Mouse (Mus musculus): Measurements from ENCODE around the gene Usp28. TPM values are rescaled to one million over a fixed set of nuclear protein-coding genes. Genes with fewer than 3 reads are reported as not detected.

Gene Usp28
- polyA plus RNA-seq, 1 experiment from 2014 or later, result 26.7 TPM

GRCm38 (mm10) chr9:49050901-49051300, 65.7 kb downstream of the Usp28 start:
- no peak for DNase-seq (ENCODE audit: low spot score)
- ATAC-seq (replicated peaks; ENCODE audit: low FRiP score, low TSS enrichment, low read depth), result no peak
- Histone ChIP-seq H3K36me3 (ENCODE audit: control insufficient read depth, insufficient read depth, low read length) (no peaks in the 10 kb centered on the region), H3K27ac (ENCODE audit: low read depth) (no peak overlapping the region), H3K4me3 (ENCODE audit: low read depth, low read length) (no peak overlapping the region), H3K4me2 (ENCODE audit: low read length) (no peak overlapping the region), H3K9ac (ENCODE audit: low read length) (no peak overlapping the region), H3K4me1 (replicated peaks; ENCODE audit: control insufficient read depth, insufficient read depth, low read length) (0 out of 2 replicates have a peak, but pooled peaks cover 2% of the 10 kb centered on the region), H3K9me3 (ENCODE audit: control insufficient read depth, low read length) (no peaks in the 10 kb centered on the region), H3K27me3 (replicated peaks; ENCODE audit: control insufficient read depth, insufficient read depth, low read length) (no peaks in the 10 kb centered on the region)
- 73% methylated on average over 5 of the region's 5 CpGs for WGBS

- no peak overlapping the region for H3K27ac ChIP-seq (ENCODE audit: low read depth)
- DNase-seq (ENCODE audit: low spot score), result peak; percentile 75
- H3K4me2 ChIP-seq (ENCODE audit: low read length), result no peak overlapping the region
- H3K4me1 ChIP-seq (replicated peaks; ENCODE audit: control insufficient read depth, insufficient read depth, low read length), result peaks cover 4% of the 10 kb centered on the region; the same call in 1 of the 2 replicates
- no peaks in the 10 kb centered on the region for H3K27me3 ChIP-seq (replicated peaks; ENCODE audit: control insufficient read depth, insufficient read depth, low read length)
- H3K36me3 ChIP-seq (ENCODE audit: control insufficient read depth, insufficient read depth, low read length), result no peaks in the 10 kb centered on the region
- H3K9ac ChIP-seq (ENCODE audit: low read length), result no peak overlapping the region
- WGBS, result 13% methylated on average over 5 of the region's 5 CpGs
- H3K9me3 ChIP-seq (ENCODE audit: control insufficient read depth, low read length), result no peaks in the 10 kb centered on the region
- no peak overlapping the region for H3K4me3 ChIP-seq (ENCODE audit: low read depth, low read length)
- ATAC-seq (replicated peaks; ENCODE audit: low FRiP score, low TSS enrichment, low read depth), result no peak
These were observed 66.2 kb downstream of the Usp28 start for GRCm38 (mm10) chr9:49051349-49051748.

- ATAC-seq (replicated peaks; ENCODE audit: low FRiP score, low TSS enrichment, low read depth) (no peak), DNase-seq (ENCODE audit: low spot score) (no peak)
- Histone ChIP-seq H3K4me3 (ENCODE audit: low read depth, low read length) (no peak overlapping the region), H3K36me3 (ENCODE audit: control insufficient read depth, insufficient read depth, low read length) (peaks cover 13% of the 10 kb centered on the region), H3K9me3 (ENCODE audit: control insufficient read depth, low read length) (no peaks in the 10 kb centered on the region), H3K9ac (ENCODE audit: low read length) (no peak overlapping the region), H3K27me3 (replicated peaks; ENCODE audit: control insufficient read depth, insufficient read depth, low read length) (no peaks in the 10 kb centered on the region), H3K4me1 (replicated peaks; ENCODE audit: control insufficient read depth, insufficient read depth, low read length) (peaks cover 5% of the 10 kb centered on the region; the same call in 1 of the 2 replicates), H3K27ac (ENCODE audit: low read depth) (no peak overlapping the region), H3K4me2 (ENCODE audit: low read length) (no peak overlapping the region)
- 68% methylated on average over 3 of the region's 3 CpGs for WGBS
These were observed 68.9 kb downstream of the Usp28 start for GRCm38 (mm10) chr9:49054028-49054427.

- DNase-seq (ENCODE audit: low spot score) (peak; percentile 95), ATAC-seq (replicated peaks; ENCODE audit: low FRiP score, low TSS enrichment, low read depth) (peak; percentile 98)
- peaks cover 23% of the 10 kb centered on the region for H3K36me3 ChIP-seq (ENCODE audit: control insufficient read depth, insufficient read depth, low read length)
- peak within 1 kb of the TSS; percentile 72 for H3K9ac ChIP-seq (ENCODE audit: low read length)
- peak within 1 kb of the TSS; percentile 74 for H3K4me2 ChIP-seq (ENCODE audit: low read length)
- H3K9me3 ChIP-seq (ENCODE audit: control insufficient read depth, low read length), result no peaks in the 10 kb centered on the region
- H3K27me3 ChIP-seq (replicated peaks; ENCODE audit: control insufficient read depth, insufficient read depth, low read length), result no peaks in the 10 kb centered on the region
- peaks cover 5% of the 10 kb centered on the region; the same call in 1 of the 2 replicates for H3K4me1 ChIP-seq (replicated peaks; ENCODE audit: control insufficient read depth, insufficient read depth, low read length)
- peak within 1 kb of the TSS; percentile 57; the same call in 1 of the 2 replicates for H3K27ac ChIP-seq (ENCODE audit: low read depth)
- H3K4me3 ChIP-seq (ENCODE audit: low read depth, low read length), result peak within 1 kb of the TSS; percentile 95
- WGBS, result under 1% methylated on average over 53 of the region's 53 CpGs
These were observed 70.4 kb downstream of the Usp28 start, which contains the start of gene Zw10 for GRCm38 (mm10) chr9:49055333-49056205. Zw10 (plus strand) TSS chr9:49055613.

- H3K9ac ChIP-seq (ENCODE audit: low read length), result no peak overlapping the region
- no peak overlapping the region for H3K4me2 ChIP-seq (ENCODE audit: low read length)
- H3K9me3 ChIP-seq (ENCODE audit: control insufficient read depth, low read length), result no peaks in the 10 kb centered on the region
- DNase-seq (ENCODE audit: low spot score) (no peak), ATAC-seq (replicated peaks; ENCODE audit: low FRiP score, low TSS enrichment, low read depth) (no peak)
- peaks cover 68% of the 10 kb centered on the region for H3K36me3 ChIP-seq (ENCODE audit: control insufficient read depth, insufficient read depth, low read length)
- WGBS, result 92% methylated on average over 3 of the region's 3 CpGs
- no peak overlapping the region for H3K4me3 ChIP-seq (ENCODE audit: low read depth, low read length)
- H3K27me3 ChIP-seq (replicated peaks; ENCODE audit: control insufficient read depth, insufficient read depth, low read length), result no peaks in the 10 kb centered on the region
- no peaks in the 10 kb centered on the region for H3K4me1 ChIP-seq (replicated peaks; ENCODE audit: control insufficient read depth, insufficient read depth, low read length)
- H3K27ac ChIP-seq (ENCODE audit: low read depth), result no peak overlapping the region
These were observed 91.7 kb downstream of the Usp28 start for GRCm38 (mm10) chr9:49076847-49077246.

GRCm38 (mm10) chr9:49081107-49081506, 95.9 kb downstream of the Usp28 start, which contains the start of gene Tmprss5:
Tmprss5 (plus strand) TSS chr9:49081260.
- ATAC-seq (replicated peaks; ENCODE audit: low FRiP score, low TSS enrichment, low read depth) (no peak), DNase-seq (ENCODE audit: low spot score) (no peak)
- Histone ChIP-seq H3K27me3 (replicated peaks; ENCODE audit: control insufficient read depth, insufficient read depth, low read length) (no peaks in the 10 kb centered on the region), H3K9me3 (ENCODE audit: control insufficient read depth, low read length) (no peaks in the 10 kb centered on the region), H3K36me3 (ENCODE audit: control insufficient read depth, insufficient read depth, low read length) (peaks cover 36% of the 10 kb centered on the region), H3K4me3 (ENCODE audit: low read depth, low read length) (no peak within 1 kb of the TSS), H3K4me2 (ENCODE audit: low read length) (no peak within 1 kb of the TSS), H3K27ac (ENCODE audit: low read depth) (no peak within 1 kb of the TSS), H3K4me1 (replicated peaks; ENCODE audit: control insufficient read depth, insufficient read depth, low read length) (no peaks in the 10 kb centered on the region), H3K9ac (ENCODE audit: low read length) (no peak within 1 kb of the TSS)
- 65% methylated on average over 5 of the region's 5 CpGs for WGBS

GRCm38 (mm10) chr9:49081561-49081960, 96.4 kb downstream of the Usp28 start:
- no peak overlapping the region for H3K4me2 ChIP-seq (ENCODE audit: low read length)
- H3K27me3 ChIP-seq (replicated peaks; ENCODE audit: control insufficient read depth, insufficient read depth, low read length), result no peaks in the 10 kb centered on the region
- no peaks in the 10 kb centered on the region for H3K4me1 ChIP-seq (replicated peaks; ENCODE audit: control insufficient read depth, insufficient read depth, low read length)
- no peak overlapping the region for H3K27ac ChIP-seq (ENCODE audit: low read depth)
- H3K4me3 ChIP-seq (ENCODE audit: low read depth, low read length), result no peak overlapping the region
- no peaks in the 10 kb centered on the region for H3K9me3 ChIP-seq (ENCODE audit: control insufficient read depth, low read length)
- no peak overlapping the region for H3K9ac ChIP-seq (ENCODE audit: low read length)
- H3K36me3 ChIP-seq (ENCODE audit: control insufficient read depth, insufficient read depth, low read length), result peaks cover 36% of the 10 kb centered on the region
- DNase-seq (ENCODE audit: low spot score) (peak; percentile 84), ATAC-seq (replicated peaks; ENCODE audit: low FRiP score, low TSS enrichment, low read depth) (no peak)
- 13% methylated on average over 4 of the region's 4 CpGs for WGBS

- H3K4me2 ChIP-seq (ENCODE audit: low read length), result no peak overlapping the region
- 68% methylated on average over 11 of the region's 11 CpGs for WGBS
These were observed 102.1 kb downstream of the Usp28 start for GRCm38 (mm10) chr9:49087317-49087716.

More at GRCm38 (mm10) chr9:49087317-49087716, 102.1 kb downstream of the Usp28 start:
- ATAC-seq (replicated peaks; ENCODE audit: low FRiP score, low TSS enrichment, low read depth) (0 out of 2 replicates have a peak, but pooled peaks have one; percentile 58), DNase-seq (ENCODE audit: low spot score) (no peak)
- no peak overlapping the region for H3K4me3 ChIP-seq (ENCODE audit: low read depth, low read length)
- H3K36me3 ChIP-seq (ENCODE audit: control insufficient read depth, insufficient read depth, low read length), result no peaks in the 10 kb centered on the region; the same call in 1 of the 2 replicates
- no peaks in the 10 kb centered on the region for H3K4me1 ChIP-seq (replicated peaks; ENCODE audit: control insufficient read depth, insufficient read depth, low read length)
- H3K27ac ChIP-seq (ENCODE audit: low read depth), result no peak overlapping the region
- H3K9me3 ChIP-seq (ENCODE audit: control insufficient read depth, low read length), result no peaks in the 10 kb centered on the region
- H3K27me3 ChIP-seq (replicated peaks; ENCODE audit: control insufficient read depth, insufficient read depth, low read length), result no peaks in the 10 kb centered on the region
- no peak overlapping the region for H3K9ac ChIP-seq (ENCODE audit: low read length)
